Mouse (Mus musculus) lung, postnatal 0 days (tissue): ENCODE results near the gene H2afx. TPM values are rescaled to one million over a fixed set of nuclear protein-coding genes. Genes with fewer than 3 reads are reported as not detected.
A peak's percentile ranks its signal among the peaks of the same experiment; 100 is the strongest.
"Not testable (repeated sequence)": the region's sequence is repeated elsewhere in the genome, so short reads cannot be mapped to it uniquely, and the experiment has no call there.

Experiments used
- ATAC-seq: fragments of 200-750 bp; cut with Nextera tagmentation; 2 replicates; pipeline ENCODE4 v1.8.0; 2017; ENCODE audit warnings: moderate library complexity
- DNase-seq: peaks from one replicate; pipeline ENCODE4 v3.0.0-alpha.2; 2016; ENCODE audit warnings: low spot score
- H3K27ac ChIP-seq: fragments of 300-500 bp; sonication (generic); 2 replicates; pipeline ENCODE4 v1.5.1; 2014; ENCODE audit warnings: antibody characterized with exemption, mild to moderate bottlenecking, low read length, mixed read lengths
- H3K27me3 ChIP-seq: fragments of 300-500 bp; sonication (generic); replicated peaks from 2 replicates; pipeline ENCODE4 v1.6.1; 2014; ENCODE audit warnings: low read length, mixed read lengths; ENCODE audit not compliant: insufficient read depth
- H3K36me3 ChIP-seq: fragments of 300-500 bp; sonication (generic); 2 replicates; pipeline ENCODE4 v1.6.1; 2014; ENCODE audit warnings: low read length, mixed read lengths; ENCODE audit not compliant: insufficient read depth
- H3K4me1 ChIP-seq: fragments of 300-500 bp; sonication (generic); 2 replicates; pipeline ENCODE4 v1.6.1; 2014; ENCODE audit warnings: antibody characterized with exemption, low read depth, low read length, mixed read lengths; ENCODE audit not compliant: insufficient read depth
- H3K4me2 ChIP-seq: fragments of 300-500 bp; sonication (generic); replicated peaks from 2 replicates; pipeline ENCODE4 v1.6.1; 2014; ENCODE audit warnings: low read depth, mild to moderate bottlenecking, low read length, moderate library complexity, mixed read lengths
- H3K4me3 ChIP-seq: fragments of 300-500 bp; sonication (generic); 2 replicates; pipeline ENCODE4 v1.5.1; 2014; ENCODE audit warnings: low read depth, low read length
- H3K9ac ChIP-seq: fragments of 300-500 bp; sonication (generic); replicated peaks from 2 replicates; pipeline ENCODE4 v1.6.1; 2014; ENCODE audit warnings: low read depth, mild to moderate bottlenecking
- H3K9me3 ChIP-seq: fragments of 300-500 bp; sonication (generic); 2 replicates; pipeline ENCODE4 v1.6.1; 2016; ENCODE audit warnings: low read length, mixed read lengths
- CTCF ChIP-seq: IDR thresholded peaks from 2 replicates; pipeline ENCODE4 v1.5.1; 2016; ENCODE audit warnings: antibody characterized with exemption, mild to moderate bottlenecking
- EP300 ChIP-seq: IDR thresholded peaks from 2 replicates; pipeline ENCODE4 v1.6.1; 2016; ENCODE audit warnings: antibody characterized with exemption, mild to moderate bottlenecking, control low read depth
- WGBS: fragments of 180-500 bp; shearing (Covaris S2); extraction: QIAGEN DNeasy Blood & Tissue Kit; methylation state at CpG from one replicate; pipeline ENCODE4 v1.1.7; 2014; 5-methylcytosine and 5-hydroxymethylcytosine counted together
- polyA plus RNA-seq: library from polyadenylated mRNA; unstranded; fragments of >200 nt; fragmentation: Nextera tagmentation; extraction: Ambion mirVana; gene quantifications from 2 replicates; pipeline ENCODE4 v1.2.1, GENCODE M21; 2015

The H2afx gene
- polyA plus RNA-seq, 1 experiment from 2014 or later: 50.0 TPM

GRCm38 (mm10) chr9:44327064-44327711, 7.3 kb upstream of the H2afx start:
- TF ChIP-seq CTCF (no peak), EP300 (no peak; the same call in 1 of the 2 replicates)
- no peaks in the 10 kb centered on the region for H3K9me3 ChIP-seq
- H3K27me3 ChIP-seq: no peaks in the 10 kb centered on the region
- H3K4me1 ChIP-seq: no peaks in the 10 kb centered on the region
- peak overlapping the region; percentile 73 for H3K9ac ChIP-seq
- H3K4me3 ChIP-seq: peak overlapping the region; percentile 69
- under 1% methylated on average over 22 of the region's 22 CpGs for WGBS
- ATAC-seq (peak; percentile 20), DNase-seq (peak; percentile 48)
- H3K36me3 ChIP-seq: no peaks in the 10 kb centered on the region; the same call in 1 of the 2 replicates
- peak overlapping the region; percentile 83 for H3K4me2 ChIP-seq
- H3K27ac ChIP-seq: peak overlapping the region; percentile 91

GRCm38 (mm10) chr9:44327926-44328325, 6.6 kb upstream of the H2afx start:
- no peak overlapping the region for H3K9ac ChIP-seq

GRCm38 (mm10) chr9:44330736-44331135, 3.8 kb upstream of the H2afx start:
- Histone ChIP-seq H3K27ac (no peak overlapping the region), H3K9me3 (no peaks in the 10 kb centered on the region), H3K27me3 (no peaks in the 10 kb centered on the region), H3K4me3 (no peak overlapping the region), H3K4me1 (peaks cover 2% of the 10 kb centered on the region), H3K4me2 (no peak overlapping the region), H3K36me3 (peaks cover 11% of the 10 kb centered on the region; the same call in 1 of the 2 replicates), H3K9ac (no peak overlapping the region)
- no peak for DNase-seq
- 92% methylated on average over 6 of the region's 6 CpGs for WGBS
- no peak for ATAC-seq
- no peak for TF ChIP-seq EP300
- TF ChIP-seq CTCF: no peak

More at GRCm38 (mm10) chr9:44327926-44328325, 6.6 kb upstream of the H2afx start:
- Histone ChIP-seq H3K4me3 (no peak overlapping the region), H3K4me1 (no peaks in the 10 kb centered on the region), H3K27ac (no peak overlapping the region), H3K4me2 (peak overlapping the region; percentile 83), H3K27me3 (no peaks in the 10 kb centered on the region), H3K36me3 (peaks cover 7% of the 10 kb centered on the region; the same call in 1 of the 2 replicates), H3K9me3 (no peaks in the 10 kb centered on the region)
- 78% methylated on average over 5 of the region's 5 CpGs for WGBS
- TF ChIP-seq CTCF (no peak), EP300 (no peak)
- no peak for DNase-seq
- no peak for ATAC-seq

DNA sequence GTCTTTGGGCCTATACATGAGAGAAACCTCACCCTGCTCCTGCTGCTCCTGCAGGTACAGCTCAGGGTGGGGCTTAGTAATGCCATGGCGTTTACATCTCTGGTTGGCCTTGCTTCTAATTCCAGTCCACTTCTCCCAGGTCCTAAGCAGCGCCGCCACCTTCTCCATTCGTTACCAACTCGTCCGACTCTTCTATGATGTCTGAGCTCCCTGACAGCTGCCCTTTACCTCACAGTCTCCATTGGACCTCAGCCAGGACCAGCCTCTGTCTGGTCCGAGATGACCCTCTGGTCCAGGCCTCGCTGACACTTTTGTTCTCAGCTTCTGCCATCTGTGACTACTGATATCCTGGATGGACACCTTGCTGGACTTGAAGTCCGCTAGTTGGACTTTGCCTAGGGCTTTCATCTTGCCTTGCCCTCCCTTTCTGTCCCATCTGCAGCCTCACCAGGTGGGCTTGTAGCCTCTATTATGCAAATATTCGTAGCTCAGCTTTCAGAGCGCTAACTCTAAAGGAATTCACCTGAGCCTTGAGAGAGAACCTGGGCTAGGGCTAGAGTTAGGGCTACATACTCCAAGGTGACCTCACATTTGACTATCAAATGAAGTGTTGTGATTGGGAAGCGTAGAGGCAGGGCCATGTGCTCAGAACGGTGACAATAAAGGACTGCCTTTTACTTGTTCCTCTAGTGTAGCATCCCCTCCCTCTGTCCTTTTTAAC, 1.4 kb upstream of the H2afx start:
- Histone ChIP-seq H3K4me2 (no peak overlapping the region), H3K9ac (no peak overlapping the region), H3K27me3 (no peaks in the 10 kb centered on the region), H3K4me1 (peaks cover 5% of the 10 kb centered on the region), H3K27ac (no peak overlapping the region), H3K4me3 (no peak overlapping the region), H3K36me3 (peaks cover 11% of the 10 kb centered on the region; the same call in 1 of the 2 replicates), H3K9me3 (no peaks in the 10 kb centered on the region)
- TF ChIP-seq CTCF (no peak), EP300 (no peak)
- ATAC-seq (no peak), DNase-seq (no peak)
- 93% methylated on average over 13 of the region's 13 CpGs for WGBS

- TF ChIP-seq CTCF (no peak), EP300 (no peak)
- WGBS: under 1% methylated on average over 49 of the region's 50 CpGs
- Histone ChIP-seq H3K27ac (peak overlapping the region; percentile 83), H3K36me3 (peaks cover 15% of the 10 kb centered on the region; the same call in 1 of the 2 replicates), H3K4me2 (peak overlapping the region; percentile 98), H3K4me1 (peaks cover 5% of the 10 kb centered on the region), H3K9me3 (no peaks in the 10 kb centered on the region), H3K4me3 (peak overlapping the region; percentile 65), H3K9ac (peak overlapping the region; percentile 81), H3K27me3 (no peaks in the 10 kb centered on the region)
- DNase-seq: no peak
- ATAC-seq: no peak
Observed at GRCm38 (mm10) chr9:44335331-44336092, 1.0 kb downstream of the H2afx start.

DNA sequence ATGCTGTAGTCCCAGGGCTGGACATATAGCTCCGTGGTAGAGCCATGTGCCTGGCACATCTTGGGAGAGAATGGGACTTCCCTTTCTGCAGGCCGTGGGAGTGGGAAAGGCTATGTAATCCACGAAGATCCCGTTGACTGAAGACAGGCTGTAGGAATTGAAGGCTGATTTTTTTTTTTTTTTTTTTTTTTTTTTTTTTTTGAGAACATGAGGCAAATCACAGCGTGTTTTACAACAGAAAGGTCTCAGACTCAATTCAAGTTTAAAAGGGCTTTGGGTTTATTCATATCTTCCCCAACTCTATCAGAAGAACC, 1.6 kb downstream of the H2afx start:
- Histone ChIP-seq H3K27ac (0 out of 2 replicates have a peak overlapping the region, but pooled peaks have one; percentile 83), H3K4me1 (peaks cover 5% of the 10 kb centered on the region), H3K9me3 (no peaks in the 10 kb centered on the region), H3K4me2 (peak overlapping the region; percentile 98), H3K27me3 (no peaks in the 10 kb centered on the region), H3K36me3 (peaks cover 15% of the 10 kb centered on the region; the same call in 1 of the 2 replicates), H3K4me3 (peak overlapping the region; percentile 65), H3K9ac (peak overlapping the region; percentile 81)
- no peak for ATAC-seq
- TF ChIP-seq CTCF: no peak
- TF ChIP-seq EP300: no peak
- WGBS: 2% methylated on average over 5 of the region's 5 CpGs
- DNase-seq: no peak

DNA sequence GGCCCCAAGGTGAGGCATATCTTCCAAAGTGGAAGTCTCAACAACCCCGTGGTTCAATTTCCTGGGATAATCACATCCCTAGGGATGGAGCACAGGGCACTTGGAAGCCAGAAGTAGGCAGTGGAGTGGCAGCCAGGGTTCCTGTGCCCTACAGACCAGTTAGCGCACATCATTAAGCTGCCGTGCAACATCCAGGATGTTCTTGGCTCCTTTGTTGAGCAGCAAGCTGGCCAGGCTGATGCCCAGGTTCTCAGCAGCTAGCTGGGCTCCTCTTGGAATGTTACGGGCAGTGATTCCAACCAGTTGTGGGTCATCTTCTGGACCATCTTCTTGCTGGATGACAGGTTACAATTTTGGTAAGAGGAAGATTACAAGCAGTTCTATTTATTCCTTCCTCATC, 2.0 kb downstream of the H2afx start:
- H3K4me1 ChIP-seq, H3K4me3 ChIP-seq, H3K27ac ChIP-seq, H3K9me3 ChIP-seq, DNase-seq, H3K27me3 ChIP-seq, ATAC-seq, H3K9ac ChIP-seq: not testable (repeated sequence)
- Histone ChIP-seq H3K4me2 (peak overlapping the region; percentile 98; the same call in 1 of the 2 replicates), H3K36me3 (peaks cover 15% of the 10 kb centered on the region; the same call in 1 of the 2 replicates)
- 25% methylated on average over 4 of the region's 4 CpGs for WGBS
